Mouse (Mus musculus): ENCODE measurements around the gene Ccdc162. TPM values are rescaled to one million over a fixed set of nuclear protein-coding genes. Genes with fewer than 3 reads are reported as not detected.

The Ccdc162 gene
- polyA plus RNA-seq, 1 experiment from 2014 or later = 0.20 TPM

GRCm38 (mm10) chr10:41632062-41632461 is 84.4 kb downstream of the Ccdc162 start:
- Histone ChIP-seq H3K4me3 (ENCODE audit: low read depth, low read length) (no peak overlapping the region), H3K4me2 (no peak overlapping the region), H3K27me3 (ENCODE audit: insufficient read depth, low read length) (no peaks in the 10 kb centered on the region), H3K27ac (ENCODE audit: low read depth) (no peak overlapping the region), H3K4me1 (ENCODE audit: insufficient read depth) (no peaks in the 10 kb centered on the region), H3K9ac (no peak overlapping the region), H3K9me3 (ENCODE audit: low read depth, low read length) (no peaks in the 10 kb centered on the region), H3K36me3 (ENCODE audit: insufficient read depth) (no peaks in the 10 kb centered on the region)
- 97% methylated on average over 1 of the region's 1 CpGs for WGBS
- DNase-seq = no peak
- peak; percentile 26; the same call in 1 of the 2 replicates for TF ChIP-seq CTCF (IDR thresholded peaks at IDR 0.05; ENCODE audit: low read depth)
- ATAC-seq (ENCODE audit: insufficient read depth) = no peak

- Histone ChIP-seq H3K4me1 (ENCODE audit: insufficient read depth) (no peaks in the 10 kb centered on the region), H3K27me3 (ENCODE audit: insufficient read depth, low read length) (no peaks in the 10 kb centered on the region), H3K27ac (ENCODE audit: low read depth) (no peak overlapping the region), H3K9ac (no peak overlapping the region), H3K4me2 (no peak overlapping the region), H3K9me3 (ENCODE audit: low read depth, low read length) (no peaks in the 10 kb centered on the region), H3K4me3 (ENCODE audit: low read depth, low read length) (no peak overlapping the region), H3K36me3 (ENCODE audit: insufficient read depth) (no peaks in the 10 kb centered on the region)
- ATAC-seq (ENCODE audit: insufficient read depth) (no peak), DNase-seq (no peak)
- 82% methylated on average over 3 of the region's 3 CpGs for WGBS
- no peak for TF ChIP-seq CTCF (IDR thresholded peaks at IDR 0.05; ENCODE audit: low read depth)
These were observed 89.4 kb downstream of the Ccdc162 start for GRCm38 (mm10) chr10:41626996-41627395.

- H3K9ac ChIP-seq = no peak overlapping the region
- H3K4me1 ChIP-seq (ENCODE audit: insufficient read depth) = no peaks in the 10 kb centered on the region
- H3K9me3 ChIP-seq (ENCODE audit: low read depth, low read length) = no peaks in the 10 kb centered on the region
- H3K36me3 ChIP-seq (ENCODE audit: insufficient read depth) = no peaks in the 10 kb centered on the region
- H3K27ac ChIP-seq (ENCODE audit: low read depth) = no peak overlapping the region
- H3K4me3 ChIP-seq (ENCODE audit: low read depth, low read length) = no peak overlapping the region
- no peak for TF ChIP-seq CTCF (IDR thresholded peaks at IDR 0.05; ENCODE audit: low read depth)
- DNase-seq (no peak), ATAC-seq (ENCODE audit: insufficient read depth) (no peak)
- H3K27me3 ChIP-seq (ENCODE audit: insufficient read depth, low read length) = no peaks in the 10 kb centered on the region
- no peak overlapping the region for H3K4me2 ChIP-seq
- 93% methylated on average over 2 of the region's 2 CpGs for WGBS
These were observed 96.4 kb downstream of the Ccdc162 start for GRCm38 (mm10) chr10:41619988-41620387.

GRCm38 (mm10) chr10:41615487-41615886 is 100.9 kb downstream of the Ccdc162 start:
- TF ChIP-seq CTCF (IDR thresholded peaks at IDR 0.05; ENCODE audit: low read depth) = no peak
- DNase-seq = no peak
- no peaks in the 10 kb centered on the region for H3K4me1 ChIP-seq (ENCODE audit: insufficient read depth)

GRCm38 (mm10) chr10:41611941-41612340 is 104.5 kb downstream of the Ccdc162 start:
- Histone ChIP-seq H3K27ac (ENCODE audit: low read depth) (no peak overlapping the region), H3K4me2 (no peak overlapping the region), H3K9me3 (ENCODE audit: low read depth, low read length) (no peaks in the 10 kb centered on the region), H3K9ac (no peak overlapping the region), H3K27me3 (ENCODE audit: insufficient read depth, low read length) (no peaks in the 10 kb centered on the region), H3K36me3 (ENCODE audit: insufficient read depth) (no peaks in the 10 kb centered on the region), H3K4me3 (ENCODE audit: low read depth, low read length) (no peak overlapping the region), H3K4me1 (ENCODE audit: insufficient read depth) (no peaks in the 10 kb centered on the region)
- ATAC-seq (ENCODE audit: insufficient read depth) (no peak), DNase-seq (no peak)
- WGBS = 81% methylated on average over 5 of the region's 5 CpGs
- no peak for TF ChIP-seq CTCF (IDR thresholded peaks at IDR 0.05; ENCODE audit: low read depth)

More at GRCm38 (mm10) chr10:41615487-41615886, 100.9 kb downstream of the Ccdc162 start:
- Histone ChIP-seq H3K9ac (no peak overlapping the region), H3K4me2 (no peak overlapping the region), H3K9me3 (ENCODE audit: low read depth, low read length) (no peaks in the 10 kb centered on the region), H3K27me3 (ENCODE audit: insufficient read depth, low read length) (no peaks in the 10 kb centered on the region), H3K4me3 (ENCODE audit: low read depth, low read length) (no peak overlapping the region), H3K27ac (ENCODE audit: low read depth) (no peak overlapping the region), H3K36me3 (ENCODE audit: insufficient read depth) (no peaks in the 10 kb centered on the region)
- 91% methylated on average over 4 of the region's 4 CpGs for WGBS
- ATAC-seq (ENCODE audit: insufficient read depth) = no peak

- ATAC-seq (ENCODE audit: insufficient read depth) (no peak), DNase-seq (no peak)
- Histone ChIP-seq H3K27me3 (ENCODE audit: insufficient read depth, low read length) (no peaks in the 10 kb centered on the region), H3K4me3 (ENCODE audit: low read depth, low read length) (no peak overlapping the region), H3K9ac (no peak overlapping the region), H3K36me3 (ENCODE audit: insufficient read depth) (no peaks in the 10 kb centered on the region), H3K9me3 (ENCODE audit: low read depth, low read length) (no peaks in the 10 kb centered on the region), H3K4me2 (no peak overlapping the region), H3K4me1 (ENCODE audit: insufficient read depth) (peaks cover 8% of the 10 kb centered on the region; the same call in 1 of the 2 replicates), H3K27ac (ENCODE audit: low read depth) (no peak overlapping the region)
- 45% methylated on average over 1 of the region's 1 CpGs for WGBS
- TF ChIP-seq CTCF (IDR thresholded peaks at IDR 0.05; ENCODE audit: low read depth) = no peak
These were observed 107.0 kb downstream of the Ccdc162 start for GRCm38 (mm10) chr10:41609475-41609874.

GRCm38 (mm10) chr10:41608485-41608884 is 107.9 kb downstream of the Ccdc162 start:
- no peak overlapping the region for H3K4me3 ChIP-seq (ENCODE audit: low read depth, low read length)
- H3K4me2 ChIP-seq = no peak overlapping the region
- 89% methylated on average over 3 of the region's 3 CpGs for WGBS
- DNase-seq (no peak), ATAC-seq (ENCODE audit: insufficient read depth) (no peak)
- H3K36me3 ChIP-seq (ENCODE audit: insufficient read depth) = no peaks in the 10 kb centered on the region
- H3K27ac ChIP-seq (ENCODE audit: low read depth) = no peak overlapping the region
- H3K9ac ChIP-seq = no peak overlapping the region
- H3K4me1 ChIP-seq (ENCODE audit: insufficient read depth) = peaks cover 8% of the 10 kb centered on the region; the same call in 1 of the 2 replicates
- no peaks in the 10 kb centered on the region for H3K9me3 ChIP-seq (ENCODE audit: low read depth, low read length)
- TF ChIP-seq CTCF (IDR thresholded peaks at IDR 0.05; ENCODE audit: low read depth) = no peak
- H3K27me3 ChIP-seq (ENCODE audit: insufficient read depth, low read length) = no peaks in the 10 kb centered on the region

- TF ChIP-seq CTCF (IDR thresholded peaks at IDR 0.05; ENCODE audit: low read depth) = no peak
- peak overlapping the region; percentile 65; the same call in 1 of the 2 replicates for H3K27ac ChIP-seq (ENCODE audit: low read depth)
- no peaks in the 10 kb centered on the region for H3K36me3 ChIP-seq (ENCODE audit: insufficient read depth)
- no peak for ATAC-seq (ENCODE audit: insufficient read depth)
- DNase-seq = no peak
- no peak overlapping the region for H3K9ac ChIP-seq
- no peak overlapping the region for H3K4me3 ChIP-seq (ENCODE audit: low read depth, low read length)
- peaks cover 21% of the 10 kb centered on the region for H3K4me1 ChIP-seq (ENCODE audit: insufficient read depth)
- no peak overlapping the region for H3K4me2 ChIP-seq
- WGBS = 81% methylated on average over 1 of the region's 1 CpGs
- no peaks in the 10 kb centered on the region for H3K27me3 ChIP-seq (ENCODE audit: insufficient read depth, low read length)
- H3K9me3 ChIP-seq (ENCODE audit: low read depth, low read length) = no peaks in the 10 kb centered on the region
These were observed 113.8 kb downstream of the Ccdc162 start for GRCm38 (mm10) chr10:41602667-41603066.

Data from lung, embryonic 14.5 days (tissue).